Mouse (Mus musculus): Measurements from ENCODE around the gene Acot6. TPM values are rescaled to one million over a fixed set of nuclear protein-coding genes. Genes with fewer than 3 reads are reported as not detected.
A peak's percentile ranks its signal among the peaks of the same experiment; 100 is the strongest.
"Not testable (repeated sequence)": the region's sequence is repeated elsewhere in the genome, so short reads cannot be mapped to it uniquely, and the experiment has no call there.

Acot6 gene
- polyA plus RNA-seq (2012; ENCODE audit: insufficient read depth, low replicate concordance), result 0.16 TPM in 1 of 2 replicates, not detected in the other

GRCm38 (mm10) chr12:84100604-84101492 lies at the start of gene Acot6:
Gene Acot6, plus strand, starts transcription at chr12:84100654.
- not testable (repeated sequence) for H3K36me3 ChIP-seq (replicated peaks; ENCODE audit: low read length)
- peaks cover 13% of the 10 kb centered on the region for H3K9me3 ChIP-seq
- H3K4me3 ChIP-seq (replicated peaks), result peak within 1 kb of the TSS; percentile 89
- H3K4me1 ChIP-seq, result peaks cover 14% of the 10 kb centered on the region
- H3K27me3 ChIP-seq (replicated peaks), result peaks cover 14% of the 10 kb centered on the region

- H3K4me3 ChIP-seq (replicated peaks); H3K36me3 ChIP-seq (replicated peaks; ENCODE audit: low read length); H3K9me3 ChIP-seq: not testable (repeated sequence)
- H3K4me1 ChIP-seq, result peaks cover 63% of the 10 kb centered on the region
- peaks cover 38% of the 10 kb centered on the region for H3K27me3 ChIP-seq (replicated peaks)
Observed at GRCm38 (mm10) chr12:84050744-84051143, 49.7 kb upstream of the Acot6 start.

GRCm38 (mm10) chr12:84051937-84052474 lies 48.4 kb upstream of the Acot6 start, which contains the start of gene Acot3:
Gene Acot3, plus strand, starts transcription at chr12:84052144.
- no peaks in the 10 kb centered on the region for H3K36me3 ChIP-seq (replicated peaks; ENCODE audit: low read length)
- H3K27me3 ChIP-seq (replicated peaks), result peaks cover 47% of the 10 kb centered on the region
- peaks cover 50% of the 10 kb centered on the region for H3K4me1 ChIP-seq
- no peak for TF ChIP-seq FLI1 (IDR thresholded peaks at IDR 0.05; ENCODE audit: low read length)
- no peak for TF ChIP-seq GATA1 (IDR thresholded peaks at IDR 0.05; ENCODE audit: borderline replicate concordance, low read length)
- H3K9me3 ChIP-seq, result peaks cover 8% of the 10 kb centered on the region; the same call in 1 of the 2 replicates
- H3K4me3 ChIP-seq (replicated peaks), result peak within 1 kb of the TSS; percentile 23

- H3K27me3 ChIP-seq (replicated peaks), result peaks cover 53% of the 10 kb centered on the region
- TF ChIP-seq FLI1 (IDR thresholded peaks at IDR 0.05; ENCODE audit: low read length) (no peak), GATA1 (IDR thresholded peaks at IDR 0.05; ENCODE audit: borderline replicate concordance, low read length) (no peak)
Observed at GRCm38 (mm10) chr12:84052609-84053008, 47.8 kb upstream of the Acot6 start.

GRCm38 (mm10) chr12:84053173-84053572 lies 47.3 kb upstream of the Acot6 start:
- H3K36me3 ChIP-seq (replicated peaks; ENCODE audit: low read length), result no peaks in the 10 kb centered on the region
- H3K4me1 ChIP-seq, result peaks cover 42% of the 10 kb centered on the region
- H3K4me3 ChIP-seq (replicated peaks), result peak overlapping the region; percentile 78
- peaks cover 57% of the 10 kb centered on the region for H3K27me3 ChIP-seq (replicated peaks)
- no peak for TF ChIP-seq FLI1 (IDR thresholded peaks at IDR 0.05; ENCODE audit: low read length)
- no peak for TF ChIP-seq GATA1 (IDR thresholded peaks at IDR 0.05; ENCODE audit: borderline replicate concordance, low read length)
- peaks cover 6% of the 10 kb centered on the region; the same call in 1 of the 2 replicates for H3K9me3 ChIP-seq

More at GRCm38 (mm10) chr12:84052609-84053008, 47.8 kb upstream of the Acot6 start:
- H3K36me3 ChIP-seq (replicated peaks; ENCODE audit: low read length), result no peaks in the 10 kb centered on the region
- H3K9me3 ChIP-seq, result peaks cover 8% of the 10 kb centered on the region; the same call in 1 of the 2 replicates
- H3K4me3 ChIP-seq (replicated peaks), result no peak overlapping the region
- H3K4me1 ChIP-seq, result peaks cover 44% of the 10 kb centered on the region

DNA sequence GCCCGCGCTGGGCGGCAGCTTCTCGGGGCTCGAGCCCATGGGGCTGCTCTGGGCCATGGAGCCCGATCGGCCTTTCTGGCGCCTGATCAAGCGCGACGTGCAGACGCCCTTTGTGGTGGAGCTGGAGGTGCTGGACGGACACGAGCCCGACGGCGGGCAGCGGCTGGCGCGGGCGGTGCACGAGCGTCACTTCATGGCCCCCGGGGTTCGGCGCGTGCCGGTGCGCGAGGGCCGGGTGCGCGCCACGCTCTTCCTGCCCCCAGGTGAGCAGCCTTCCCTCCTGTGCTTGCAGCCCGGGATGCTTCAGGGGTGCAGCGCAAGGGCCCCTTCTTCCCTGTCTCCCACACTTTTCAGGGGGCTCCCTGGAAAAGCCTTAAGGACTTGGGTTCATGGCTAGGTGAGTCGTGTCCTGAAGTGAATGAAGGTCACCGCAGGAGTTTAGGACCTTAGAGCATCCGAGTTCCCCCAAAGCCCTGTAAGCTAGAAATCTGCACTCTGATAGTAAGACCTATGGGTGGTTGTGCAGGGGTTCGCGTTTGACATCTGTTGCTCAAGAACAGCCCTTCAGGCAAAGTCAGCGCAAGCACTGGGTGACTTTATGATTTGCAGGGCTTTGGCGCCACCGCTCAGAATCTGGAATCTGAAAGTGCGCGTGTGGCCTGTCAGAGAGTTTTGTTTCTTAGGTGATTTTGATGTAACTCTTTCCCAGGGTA lies 46.6 kb upstream of the Acot6 start:
- no peak for TF ChIP-seq FLI1 (IDR thresholded peaks at IDR 0.05; ENCODE audit: low read length)
- no peak for TF ChIP-seq GATA1 (IDR thresholded peaks at IDR 0.05; ENCODE audit: borderline replicate concordance, low read length)
- H3K4me1 ChIP-seq, result peaks cover 40% of the 10 kb centered on the region
- no peaks in the 10 kb centered on the region for H3K36me3 ChIP-seq (replicated peaks; ENCODE audit: low read length)
- peaks cover 62% of the 10 kb centered on the region for H3K27me3 ChIP-seq (replicated peaks)
- peak overlapping the region; percentile 83 for H3K4me3 ChIP-seq (replicated peaks)
- H3K9me3 ChIP-seq, result 0 out of 2 replicates have a peak, but pooled peaks cover 2% of the 10 kb centered on the region

DNA sequence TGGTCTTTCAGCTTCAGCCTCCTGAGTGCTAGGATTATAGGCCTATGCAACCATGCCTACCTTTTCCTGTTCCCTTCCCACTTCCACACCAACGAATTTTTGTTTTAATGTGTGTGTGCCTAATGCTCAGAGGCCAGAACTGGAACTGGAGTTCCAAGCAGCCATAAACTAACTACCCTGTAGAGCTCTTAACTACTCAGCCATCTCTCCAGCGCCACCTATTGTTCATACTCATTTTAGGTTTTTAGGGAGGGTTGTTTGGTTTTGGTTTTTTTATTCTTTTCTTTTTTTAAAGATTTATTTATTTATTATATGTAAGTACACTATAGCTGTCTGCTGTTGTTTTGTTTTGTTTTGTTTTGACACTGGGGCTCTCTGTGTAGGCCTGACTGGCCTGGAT lies 39.5 kb upstream of the Acot6 start:
- Histone ChIP-seq H3K9me3 (peaks cover 7% of the 10 kb centered on the region), H3K36me3 (replicated peaks; ENCODE audit: low read length) (no peaks in the 10 kb centered on the region), H3K4me3 (replicated peaks) (no peak overlapping the region), H3K27me3 (replicated peaks) (peaks cover 38% of the 10 kb centered on the region), H3K4me1 (0 out of 2 replicates have a peak, but pooled peaks cover 2% of the 10 kb centered on the region)
- TF ChIP-seq FLI1 (IDR thresholded peaks at IDR 0.05; ENCODE audit: low read length), result no peak
- no peak for TF ChIP-seq GATA1 (IDR thresholded peaks at IDR 0.05; ENCODE audit: borderline replicate concordance, low read length)

DNA sequence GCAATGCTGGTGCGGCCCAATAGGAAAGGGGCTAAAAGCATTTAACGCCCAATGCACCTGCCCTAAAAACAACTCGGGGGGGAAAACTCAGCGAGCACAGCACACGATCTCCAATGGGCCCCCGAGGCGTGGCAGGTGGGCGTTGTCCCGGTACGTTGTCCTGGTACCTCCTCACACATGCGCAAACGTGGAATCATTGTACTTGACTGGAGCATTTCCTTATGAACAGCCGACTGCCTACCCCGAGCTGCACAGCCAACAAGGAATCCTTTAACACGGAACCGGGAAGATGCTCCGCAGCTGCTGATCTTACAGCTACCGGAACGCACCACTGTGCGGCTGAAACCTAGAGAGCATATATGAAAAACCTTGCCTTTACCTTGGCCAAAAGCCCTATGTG lies 38.1 kb upstream of the Acot6 start:
- Histone ChIP-seq H3K4me1 (0 out of 2 replicates have a peak, but pooled peaks cover 2% of the 10 kb centered on the region), H3K36me3 (replicated peaks; ENCODE audit: low read length) (no peaks in the 10 kb centered on the region), H3K27me3 (replicated peaks) (peaks cover 36% of the 10 kb centered on the region), H3K9me3 (peaks cover 7% of the 10 kb centered on the region), H3K4me3 (replicated peaks) (no peak overlapping the region)
- TF ChIP-seq GATA1 (IDR thresholded peaks at IDR 0.05; ENCODE audit: borderline replicate concordance, low read length) (no peak), FLI1 (IDR thresholded peaks at IDR 0.05; ENCODE audit: low read length) (no peak)

GRCm38 (mm10) chr12:84063228-84063627 lies 37.2 kb upstream of the Acot6 start:
- TF ChIP-seq GATA1 (IDR thresholded peaks at IDR 0.05; ENCODE audit: borderline replicate concordance, low read length) (no peak), FLI1 (IDR thresholded peaks at IDR 0.05; ENCODE audit: low read length) (no peak)
- peaks cover 36% of the 10 kb centered on the region for H3K27me3 ChIP-seq (replicated peaks)
- no peak overlapping the region for H3K4me3 ChIP-seq (replicated peaks)
- no peaks in the 10 kb centered on the region for H3K36me3 ChIP-seq (replicated peaks; ENCODE audit: low read length)
- H3K4me1 ChIP-seq, result 0 out of 2 replicates have a peak, but pooled peaks cover 2% of the 10 kb centered on the region
- H3K9me3 ChIP-seq, result peaks cover 7% of the 10 kb centered on the region

All from megakaryocyte, embryonic 14.5 days (primary cell).